Mouse (Mus musculus): Measurements from ENCODE around the gene Apln. TPM values are rescaled to one million over a fixed set of nuclear protein-coding genes. Genes with fewer than 3 reads are reported as not detected.

The Apln gene
- polyA plus RNA-seq, 1 experiment from 2014 or later = 1.5 TPM

DNA sequence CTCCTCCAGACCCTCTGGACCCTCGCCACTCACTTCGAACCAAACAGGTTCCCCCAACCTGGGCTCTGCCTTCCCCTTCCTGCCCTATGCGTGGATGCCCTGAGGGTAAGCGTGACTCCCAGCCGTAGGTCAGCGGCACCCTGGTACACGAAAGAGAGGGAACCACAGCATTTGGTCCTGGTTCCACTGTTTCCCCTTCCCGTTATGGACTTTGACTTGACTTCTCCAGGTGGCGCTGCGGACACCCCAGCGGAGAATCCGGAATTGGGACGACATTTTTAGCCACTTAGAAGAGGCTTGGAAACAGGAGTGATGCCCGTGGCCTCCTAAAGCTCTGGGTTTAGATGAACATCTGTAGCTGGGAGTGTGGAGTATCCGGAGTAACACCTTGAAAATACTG lies 15.3 kb downstream of the Apln start:
- no peak for DNase-seq (ENCODE audit: low spot score)

DNA sequence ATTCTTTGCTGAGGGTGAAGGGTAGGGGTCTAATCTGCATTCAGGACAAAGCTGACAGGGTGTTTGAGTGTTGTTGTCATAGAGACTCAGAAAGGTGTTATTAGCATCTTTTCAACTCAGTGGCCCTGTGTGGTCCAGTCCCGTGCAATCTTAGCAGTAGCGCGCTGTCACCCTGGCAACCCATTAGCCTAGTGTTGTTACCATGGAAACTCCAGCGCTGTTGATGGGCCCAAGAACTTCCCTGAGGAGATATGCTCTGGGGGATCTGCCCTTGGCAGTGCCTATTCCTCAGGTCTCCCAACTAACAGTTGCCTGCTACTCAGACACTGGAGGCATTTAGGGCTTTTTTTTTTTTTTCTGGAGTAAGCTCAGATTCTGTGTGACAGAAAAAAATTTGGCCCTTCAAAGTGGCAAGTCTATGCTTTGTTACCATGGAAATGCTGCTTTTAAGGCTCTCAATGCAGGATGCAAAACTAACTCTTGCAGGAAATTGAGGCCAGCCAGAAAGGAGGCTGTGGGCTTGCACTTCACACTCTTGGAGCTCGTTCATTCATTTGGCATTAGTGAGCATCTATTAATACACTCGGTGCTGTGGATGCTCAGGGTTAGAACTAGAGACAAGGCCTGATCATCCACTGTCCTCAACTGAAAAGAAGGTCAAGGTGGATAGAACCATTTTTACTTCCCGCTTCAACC lies 17.6 kb downstream of the Apln start:
- no peak for DNase-seq (ENCODE audit: low spot score)

DNA sequence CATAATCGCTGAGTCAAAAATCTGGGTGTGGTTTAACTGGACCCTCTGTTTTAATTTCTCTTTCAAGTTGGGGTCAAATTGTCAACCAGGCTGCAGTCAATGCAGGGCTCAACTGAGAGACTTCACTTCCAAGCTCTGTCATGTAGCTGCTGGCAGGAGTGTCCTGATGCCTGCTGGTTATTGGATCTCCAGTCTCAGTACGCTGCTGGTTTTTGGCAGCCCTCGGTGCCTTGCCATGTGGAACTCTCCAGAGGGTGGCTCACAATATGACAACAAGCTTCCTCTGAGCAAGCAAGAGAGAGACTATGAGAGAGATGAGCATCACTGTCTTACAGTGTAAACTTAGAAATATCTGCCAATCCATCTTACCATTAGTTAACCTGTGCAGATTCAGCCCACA lies 23.0 kb downstream of the Apln start:
- no peak for DNase-seq (ENCODE audit: low spot score)

DNA sequence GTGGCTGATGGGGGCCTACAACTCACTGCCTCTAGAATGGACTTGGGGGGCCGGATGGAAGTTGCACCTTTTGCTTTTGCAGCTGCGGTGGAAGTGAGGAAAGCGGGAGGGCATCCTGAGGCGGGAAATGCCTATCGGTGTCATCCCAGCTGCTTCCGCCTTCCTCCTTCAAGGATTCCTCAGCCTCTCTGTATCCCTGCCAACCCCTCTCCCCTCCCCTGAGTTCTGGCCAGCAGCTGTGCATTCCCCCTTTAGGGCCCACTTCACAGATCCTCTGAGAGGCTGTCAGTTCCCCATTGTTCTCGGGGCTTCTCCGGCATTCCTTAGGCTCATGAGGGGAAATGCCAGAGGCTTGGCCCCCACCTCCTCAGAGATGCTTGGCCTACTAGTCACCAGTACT lies 28.6 kb downstream of the Apln start:
- DNase-seq (ENCODE audit: low spot score) = no peak

DNA sequence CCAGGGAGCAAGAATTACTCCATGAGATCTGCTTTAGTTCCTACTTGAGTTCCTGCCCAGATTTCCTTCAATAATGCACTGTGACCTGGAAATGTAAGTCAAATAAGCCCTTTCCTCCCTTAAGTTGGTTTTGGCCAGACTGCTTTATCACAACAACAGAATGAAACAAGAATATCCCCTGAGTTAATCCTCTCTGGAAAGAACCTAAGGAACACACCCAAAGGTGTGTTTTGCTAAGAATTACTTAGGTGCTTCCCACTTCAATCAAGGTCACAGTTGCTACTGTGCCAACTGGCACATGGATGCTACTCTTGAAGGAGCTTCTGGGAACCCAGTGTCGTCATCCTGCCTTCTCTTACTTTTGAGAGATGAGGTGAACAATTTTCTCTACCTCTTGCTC lies 29.9 kb downstream of the Apln start:
- no peak for DNase-seq (ENCODE audit: low spot score)

DNA sequence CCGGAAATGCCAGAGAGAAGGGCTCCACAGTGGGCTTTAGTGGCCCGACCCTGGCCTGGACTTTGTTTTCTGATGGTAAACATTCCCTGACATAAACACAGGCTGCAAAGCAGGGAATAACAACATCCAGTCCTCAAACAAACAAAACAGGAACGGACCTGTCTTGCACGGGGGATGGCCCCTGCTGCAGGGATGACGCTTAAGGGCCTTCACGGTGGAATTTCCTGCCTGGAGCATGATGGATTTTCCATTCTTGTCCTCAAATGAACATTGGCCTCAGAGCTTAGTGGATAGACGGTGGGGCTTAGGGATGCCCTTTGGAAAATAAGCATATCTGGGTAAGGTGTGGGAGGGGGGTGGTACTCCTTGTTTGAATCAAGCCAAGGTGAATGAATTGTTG lies 33.5 kb downstream of the Apln start:
- no peak for DNase-seq (ENCODE audit: low spot score)

DNA sequence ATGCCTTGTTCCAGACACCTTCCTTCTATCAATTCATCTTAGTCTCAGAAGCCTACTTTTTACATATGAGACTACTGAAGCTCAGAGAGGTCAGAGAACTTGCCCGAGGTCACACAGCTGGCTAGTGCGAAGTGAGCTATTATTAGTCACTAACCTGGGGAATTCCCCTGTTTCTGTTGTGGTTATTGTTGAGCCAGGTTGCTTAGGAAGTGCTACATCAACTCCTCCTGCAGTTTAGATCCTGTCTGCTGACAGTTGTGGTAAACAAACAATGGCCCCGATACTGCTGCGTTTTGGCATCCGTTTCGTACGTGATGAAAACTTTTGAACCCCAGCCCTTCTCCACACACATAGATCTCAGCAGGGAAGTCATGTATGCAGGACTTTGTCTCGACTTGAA lies 36.2 kb downstream of the Apln start:
- no peak for DNase-seq (ENCODE audit: low spot score)

DNA sequence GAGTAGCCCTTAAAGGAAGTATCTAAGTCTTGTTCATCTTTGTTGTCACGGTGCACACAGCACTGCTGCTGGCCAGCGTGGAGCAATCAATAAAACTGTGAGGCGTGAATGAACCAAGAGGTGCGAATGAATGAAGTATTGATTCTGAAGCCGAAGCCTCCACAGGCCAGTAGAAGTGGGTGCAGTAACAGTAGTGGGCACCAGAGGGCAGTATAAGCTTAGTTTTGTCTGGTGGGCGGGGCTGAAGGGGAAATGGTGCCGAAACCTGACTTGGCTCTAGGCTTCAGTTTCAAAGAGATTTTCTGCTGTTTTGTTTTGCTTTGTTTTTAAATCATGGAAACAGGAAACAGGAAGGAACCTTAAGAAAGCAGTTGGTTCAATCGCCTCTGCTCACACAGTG lies 42.0 kb downstream of the Apln start:
- peak; percentile 66 for DNase-seq (ENCODE audit: low spot score)

DNA sequence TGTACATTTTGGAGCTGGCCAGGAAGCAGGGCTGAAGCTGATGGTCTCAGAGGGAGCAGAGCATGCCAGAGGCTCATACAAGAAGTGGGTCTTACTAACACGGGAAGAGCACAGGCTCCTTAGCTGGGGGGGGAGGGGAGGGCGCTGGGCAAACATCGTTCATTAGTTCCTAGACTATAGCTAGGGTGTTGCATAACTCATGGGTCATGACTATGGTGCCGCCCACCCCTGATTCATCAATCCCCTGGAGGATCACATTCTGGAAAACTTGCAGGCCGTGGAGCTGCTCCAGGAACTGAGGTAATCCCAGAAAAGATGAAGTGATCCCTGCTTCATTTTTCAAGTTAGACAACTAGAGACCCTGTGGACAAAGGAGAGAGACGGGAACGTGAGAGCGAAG lies 46.6 kb downstream of the Apln start:
- DNase-seq (ENCODE audit: low spot score) = no peak

DNA sequence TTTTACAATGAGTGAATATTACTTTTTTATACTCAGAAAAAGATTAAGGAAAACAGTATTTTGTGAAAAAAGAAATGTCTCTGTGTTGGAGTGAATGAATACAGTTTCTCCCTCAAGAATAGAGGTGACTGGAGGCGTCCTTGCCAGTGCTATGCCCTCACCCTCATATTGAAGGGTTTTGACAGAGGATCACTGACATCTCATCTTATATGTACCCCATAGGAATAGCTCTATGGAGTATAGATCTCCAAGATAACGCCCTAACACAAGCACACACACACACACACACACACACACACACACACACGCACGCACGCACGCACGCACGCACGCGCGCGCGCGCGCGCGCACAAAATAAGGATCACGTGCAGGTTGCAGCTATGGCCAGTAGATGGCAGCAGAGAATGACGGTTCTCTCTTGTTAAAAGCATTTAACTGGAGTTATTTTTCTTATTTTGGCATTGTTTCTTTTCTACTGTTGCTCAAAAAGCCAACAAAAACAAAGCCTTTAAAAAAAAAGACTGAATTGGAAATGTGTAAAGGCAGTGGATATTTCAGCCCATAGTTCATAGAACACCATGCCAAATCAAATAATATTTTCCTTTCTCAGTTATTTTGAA lies 49.5 kb downstream of the Apln start:
- DNase-seq (ENCODE audit: low spot score) = peak; percentile 64

DNA sequence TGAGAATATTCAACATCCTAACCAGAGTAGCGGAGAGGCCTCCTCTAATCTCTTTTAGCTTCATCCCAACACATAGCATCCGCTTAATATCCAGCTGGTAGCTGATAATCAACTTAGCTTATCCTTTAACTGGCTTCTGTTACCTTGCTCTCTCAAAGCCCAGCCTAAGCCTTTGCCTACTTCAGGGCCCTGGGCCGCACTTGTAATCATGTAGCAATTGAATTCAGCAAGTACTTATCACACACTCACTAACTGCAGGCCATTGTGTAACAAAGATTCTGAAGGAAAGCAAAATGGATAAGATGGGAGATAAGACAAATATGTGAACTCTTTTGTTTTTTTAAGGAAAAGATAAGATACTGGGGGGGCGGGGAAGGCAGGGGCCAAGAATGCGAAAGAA lies 57.6 kb downstream of the Apln start:
- DNase-seq (ENCODE audit: low spot score) = no peak

DNA sequence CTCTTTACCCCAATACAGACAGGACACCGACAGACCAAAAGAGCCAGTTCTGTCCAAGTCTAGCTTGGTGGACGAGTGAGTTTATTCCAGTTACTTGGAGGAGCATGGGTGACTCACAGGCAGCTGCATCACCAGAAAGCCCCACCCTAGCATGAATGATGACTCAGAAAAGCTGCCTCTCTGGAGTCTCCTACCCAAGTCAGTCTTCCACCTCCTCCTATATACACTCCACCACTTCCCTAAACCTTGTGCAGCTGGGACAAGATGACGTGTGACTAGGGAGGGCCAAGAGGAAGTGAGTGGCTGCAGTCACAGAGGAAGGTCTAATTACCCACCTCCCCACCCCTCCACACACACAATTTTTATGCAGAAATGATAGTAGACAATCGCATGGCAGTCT lies 58.1 kb downstream of the Apln start:
- DNase-seq (ENCODE audit: low spot score) = no peak

Other genes with a start within 250 kb of the Apln start
- 1.8 and 2.6 TPM in 2 replicates for gene Smarca1, start 141.9 kb downstream of the Apln start, polyA plus RNA-seq (2015; fragmentation: Nextera tagmentation; extraction: Ambion mirVana)
- 4.5 and 5.9 TPM in 2 replicates for gene Ocrl, start 122.5 kb downstream of the Apln start, polyA plus RNA-seq (2015; fragmentation: Nextera tagmentation; extraction: Ambion mirVana)
- gene Xpnpep2, start 73.9 kb upstream of the Apln start, polyA plus RNA-seq (2015; fragmentation: Nextera tagmentation; extraction: Ambion mirVana) = 0.46 and 0.55 TPM in 2 replicates
- 240 and 251 TPM in 2 replicates for gene Sash3, start 111.6 kb upstream of the Apln start, polyA plus RNA-seq (2015; fragmentation: Nextera tagmentation; extraction: Ambion mirVana)
- gene Zdhhc9, start 174.0 kb upstream of the Apln start, polyA plus RNA-seq (2015; fragmentation: Nextera tagmentation; extraction: Ambion mirVana) = 3.0 and 4.1 TPM in 2 replicates
- gene Utp14a, start 222.0 kb upstream of the Apln start, polyA plus RNA-seq (2015; fragmentation: Nextera tagmentation; extraction: Ambion mirVana) = 26.8 and 27.3 TPM in 2 replicates

Measured in thymus, postnatal 0 days (tissue).